Mouse (Mus musculus): ENCODE measurements around the gene Olfr354. TPM values are rescaled to one million over a fixed set of nuclear protein-coding genes. Genes with fewer than 3 reads are reported as not detected.

Gene Olfr354
- not detected for total RNA-seq (2021)
- long read RNA-seq, experiment 1 = 0 reads
- long read RNA-seq, experiment 2 = 0 reads

- no peak for DNase-seq
These were observed at the start of gene Olfr354 for GRCm38 (mm10) chr2:36905380-36905779. Gene Olfr354, plus strand, starts transcription at chr2:36905680.

- no peak for DNase-seq
These were observed 42.9 kb upstream of the Olfr354 start, which contains the start of gene Olfr351 for GRCm38 (mm10) chr2:36862560-36862959. Gene Olfr351, minus strand, starts transcription at chr2:36862660.

- DNase-seq = no peak
These were observed 37.3 kb upstream of the Olfr354 start, which contains the start of gene Olfr352 for GRCm38 (mm10) chr2:36868160-36868559. Gene Olfr352, plus strand, starts transcription at chr2:36868460.

- no peak for DNase-seq
These were observed 12.6 kb upstream of the Olfr354 start, which contains the start of gene Olfr353 for GRCm38 (mm10) chr2:36892836-36893235. Gene Olfr353, minus strand, starts transcription at chr2:36892936.

GRCm38 (mm10) chr2:36897114-36897513, 8.4 kb upstream of the Olfr354 start:
- no peak for DNase-seq

- DNase-seq = no peak
These were observed 23.3 kb downstream of the Olfr354 start, which contains the start of gene Olfr355 for GRCm38 (mm10) chr2:36928797-36929196. Gene Olfr355, minus strand, starts transcription at chr2:36928897.

- no peak for DNase-seq
These were observed 31.3 kb downstream of the Olfr354 start, which contains the start of gene Olfr356 for GRCm38 (mm10) chr2:36936821-36937220. Gene Olfr356, plus strand, starts transcription at chr2:36937121.

Other genes with a start within 250 kb of the Olfr354 start
- gene Olfr346, start 219.9 kb upstream of the Olfr354 start, total RNA-seq (2021) = not detected
- not detected for gene Olfr347, start 173.8 kb upstream of the Olfr354 start, total RNA-seq (2021)
- not detected for gene Olfr348, start 121.4 kb upstream of the Olfr354 start, total RNA-seq (2021)
- gene Olfr50, start 115.1 kb upstream of the Olfr354 start, total RNA-seq (2021) = not detected
- gene Olfr3, start 88.6 kb upstream of the Olfr354 start, total RNA-seq (2021) = not detected
- gene Olfr350, start 59.4 kb upstream of the Olfr354 start, total RNA-seq (2021) = not detected
- not detected for gene Olfr351, start 43.0 kb upstream of the Olfr354 start, total RNA-seq (2021)
- gene Olfr352, start 37.2 kb upstream of the Olfr354 start, total RNA-seq (2021) = not detected
- gene Olfr353, start 12.7 kb upstream of the Olfr354 start, total RNA-seq (2021) = not detected
- gene Olfr355, start 23.2 kb downstream of the Olfr354 start, total RNA-seq (2021) = not detected
- gene Olfr356, start 31.4 kb downstream of the Olfr354 start, total RNA-seq (2021) = not detected
- not detected for gene Olfr357, start 88.1 kb downstream of the Olfr354 start, total RNA-seq (2021)
- gene Olfr358, start 103.7 kb downstream of the Olfr354 start, total RNA-seq (2021) = not detected
- not detected for gene Olfr360, start 160.1 kb downstream of the Olfr354 start, total RNA-seq (2021)
- gene Olfr361, start 183.6 kb downstream of the Olfr354 start, total RNA-seq (2021) = not detected
- not detected for gene Olfr362, start 212.2 kb downstream of the Olfr354 start, total RNA-seq (2021)
- gene Olfr364-ps1, start 233.6 kb downstream of the Olfr354 start, total RNA-seq (2021) = not detected